Mouse (Mus musculus) C2C12 (cell line): ENCODE data around the gene Lhx1. TPM values are rescaled to one million over a fixed set of nuclear protein-coding genes. Genes with fewer than 3 reads are reported as not detected.

Source experiments
- H3K27me3 ChIP-seq: one replicate; pipeline ENCODE4 v1.6.1; 2011; ENCODE audit not compliant: control insufficient read depth, insufficient read depth, insufficient read length
- H3K36me3 ChIP-seq: one replicate; pipeline ENCODE4 v1.6.1; 2011; ENCODE audit not compliant: control insufficient read depth, insufficient read depth
- H3K4me3 ChIP-seq: one replicate; pipeline ENCODE4 v1.5.1; 2011; ENCODE audit warnings: mild to moderate bottlenecking, control low read depth; ENCODE audit not compliant: poor library complexity, insufficient read depth, severe bottlenecking
- H3K79me2 ChIP-seq: one replicate; pipeline ENCODE4 v1.6.1; 2011; ENCODE audit not compliant: control insufficient read depth, insufficient read depth
- H3K79me3 ChIP-seq: one replicate; pipeline ENCODE4 v1.6.1; 2011; ENCODE audit warnings: low read depth, control low read depth
- H3ac ChIP-seq: one replicate; pipeline ENCODE3; 2011; ENCODE audit warnings: low read depth; ENCODE audit not compliant: control insufficient read depth, insufficient read length
- CEBPB ChIP-seq: IDR thresholded peaks from one replicate; pipeline ENCODE4 v1.6.1; 2011; ENCODE audit warnings: low read depth, mild to moderate bottlenecking, control low read depth, moderate library complexity
- CTCF ChIP-seq: IDR thresholded peaks from one replicate; pipeline ENCODE4 v1.5.1; 2011; ENCODE audit not compliant: control insufficient read depth, insufficient read depth, insufficient read length
- FOSL1 ChIP-seq: IDR thresholded peaks from one replicate; pipeline ENCODE4 v1.8.0; 2011; ENCODE audit warnings: mild to moderate bottlenecking, low read length; ENCODE audit not compliant: poor library complexity, insufficient read depth, severe bottlenecking
- MAX ChIP-seq: IDR thresholded peaks from one replicate; pipeline ENCODE4 v1.6.1; 2011; ENCODE audit warnings: mild to moderate bottlenecking, control low read depth
- MYOD1 ChIP-seq: IDR thresholded peaks from one replicate; pipeline ENCODE4 v1.6.1; 2011; ENCODE audit warnings: low read depth; ENCODE audit not compliant: control insufficient read depth, insufficient read length
- MYOG ChIP-seq: IDR thresholded peaks from one replicate; pipeline ENCODE4 v1.6.1; 2011; ENCODE audit not compliant: control insufficient read depth, insufficient read length; ENCODE audit errors: extremely low read depth
- USF1 ChIP-seq: IDR thresholded peaks from one replicate; pipeline ENCODE4 v1.6.1; 2011; ENCODE audit warnings: low read depth, mild to moderate bottlenecking, control low read depth, moderate library complexity
- polyA plus RNA-seq: library from polyadenylated mRNA; unstranded; fragments of >200 nt; fragmentation: generic; extraction: Trizol; gene quantifications from one replicate; pipeline ENCODE4 v1.2.1, GENCODE M21; 2012; ENCODE audit warnings: missing spikeins

The Lhx1 gene
- polyA plus RNA-seq, 1 experiment, result not detected

- Histone ChIP-seq H3K4me3 (no peak overlapping the region), H3K27me3 (peaks cover 79% of the 10 kb centered on the region)
- no peak for TF ChIP-seq CTCF
- no peak for TF ChIP-seq FOSL1
- TF ChIP-seq MYOG, result no peak
- no peak for TF ChIP-seq USF1
- TF ChIP-seq MYOD1, result no peak
- TF ChIP-seq MAX, result no peak
- TF ChIP-seq CEBPB, result no peak
Measured at GRCm38 (mm10) chr11:84568482-84568881, 43.1 kb upstream of the Lhx1 start.

GRCm38 (mm10) chr11:84566691-84567090 lies 41.4 kb upstream of the Lhx1 start:
- Histone ChIP-seq H3K79me2 (no peaks in the 10 kb centered on the region), H3K79me3 (no peaks in the 10 kb centered on the region), H3K36me3 (no peaks in the 10 kb centered on the region), H3ac (no peak overlapping the region), H3K27me3 (peaks cover 88% of the 10 kb centered on the region), H3K4me3 (no peak overlapping the region)
- TF ChIP-seq MYOD1 (no peak), CTCF (no peak), FOSL1 (no peak), MYOG (no peak), MAX (no peak), CEBPB (no peak), USF1 (no peak)

More at GRCm38 (mm10) chr11:84568482-84568881, 43.1 kb upstream of the Lhx1 start:
- H3ac ChIP-seq, result no peak overlapping the region
- no peaks in the 10 kb centered on the region for H3K36me3 ChIP-seq
- H3K79me3 ChIP-seq, result no peaks in the 10 kb centered on the region
- H3K79me2 ChIP-seq, result no peaks in the 10 kb centered on the region

DNA sequence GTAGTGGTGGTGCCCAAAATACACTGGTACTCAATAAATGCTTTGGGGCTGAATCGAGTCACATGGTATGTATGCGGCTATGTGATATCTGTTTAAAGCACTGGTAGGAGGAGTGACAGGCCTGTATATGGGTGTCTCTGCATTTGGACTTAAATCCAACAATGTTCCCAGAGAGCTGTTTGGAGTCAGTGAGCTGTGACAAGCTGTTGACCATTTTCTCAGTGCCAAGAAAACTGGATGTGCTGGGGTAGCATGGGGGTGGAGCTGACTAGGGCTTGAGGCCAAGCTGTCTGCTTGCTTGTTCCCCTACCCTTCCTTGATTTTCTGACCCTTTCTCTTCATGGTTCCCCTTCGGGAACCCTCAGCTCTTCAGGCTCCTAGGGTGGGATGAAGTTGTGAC lies 39.9 kb upstream of the Lhx1 start:
- TF ChIP-seq MYOG, result no peak
- no peak for TF ChIP-seq USF1
- no peak for TF ChIP-seq FOSL1
- no peak for TF ChIP-seq MAX
- TF ChIP-seq MYOD1, result no peak
- no peak for TF ChIP-seq CTCF
- TF ChIP-seq CEBPB, result no peak
- Histone ChIP-seq H3K27me3 (peaks cover 85% of the 10 kb centered on the region), H3K79me2 (no peaks in the 10 kb centered on the region), H3ac (no peak overlapping the region), H3K36me3 (no peaks in the 10 kb centered on the region), H3K79me3 (no peaks in the 10 kb centered on the region), H3K4me3 (no peak overlapping the region)

DNA sequence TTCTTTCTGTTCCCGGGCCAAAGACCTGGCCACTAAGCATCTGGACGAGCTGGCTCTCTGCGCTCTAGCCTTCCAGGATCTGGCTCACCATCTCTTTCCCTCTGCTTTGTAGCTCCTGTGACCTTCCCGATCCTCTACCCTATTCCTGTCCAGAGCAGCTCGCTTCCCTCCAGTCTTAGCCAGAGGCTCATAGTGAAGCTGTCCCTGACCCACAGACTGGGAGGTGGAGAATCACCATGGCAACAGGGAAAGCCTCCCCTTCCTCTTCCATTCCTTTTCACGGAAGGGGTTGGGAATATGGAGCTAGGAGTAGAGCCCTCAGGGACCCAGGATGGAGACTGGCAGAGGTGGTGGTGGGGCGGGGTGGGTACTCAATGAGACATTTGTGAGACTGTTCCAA lies 38.0 kb upstream of the Lhx1 start:
- H3ac ChIP-seq, result no peak overlapping the region
- TF ChIP-seq MYOD1 (no peak), USF1 (no peak), CEBPB (no peak), FOSL1 (no peak), MAX (no peak), CTCF (no peak), MYOG (no peak)
- H3K4me3 ChIP-seq, result no peak overlapping the region
- H3K79me3 ChIP-seq, result no peaks in the 10 kb centered on the region
- no peaks in the 10 kb centered on the region for H3K36me3 ChIP-seq
- peaks cover 68% of the 10 kb centered on the region for H3K27me3 ChIP-seq
- H3K79me2 ChIP-seq, result no peaks in the 10 kb centered on the region

GRCm38 (mm10) chr11:84562758-84563347 lies 37.5 kb upstream of the Lhx1 start:
- Histone ChIP-seq H3K79me3 (no peaks in the 10 kb centered on the region), H3ac (no peak overlapping the region), H3K79me2 (no peaks in the 10 kb centered on the region), H3K4me3 (no peak overlapping the region), H3K27me3 (peaks cover 63% of the 10 kb centered on the region), H3K36me3 (no peaks in the 10 kb centered on the region)
- TF ChIP-seq CEBPB (no peak), CTCF (no peak), FOSL1 (no peak)

GRCm38 (mm10) chr11:84561546-84561945 lies 36.2 kb upstream of the Lhx1 start:
- Histone ChIP-seq H3K79me3 (no peaks in the 10 kb centered on the region), H3ac (no peak overlapping the region), H3K36me3 (no peaks in the 10 kb centered on the region), H3K4me3 (no peak overlapping the region), H3K27me3 (peaks cover 51% of the 10 kb centered on the region), H3K79me2 (no peaks in the 10 kb centered on the region)
- TF ChIP-seq CEBPB (no peak), MYOD1 (no peak), MYOG (no peak), FOSL1 (no peak), USF1 (no peak), CTCF (no peak), MAX (no peak)
